16 mouse cellular contexts compared by ENCODE assay signal in the genomic region with DNA sequence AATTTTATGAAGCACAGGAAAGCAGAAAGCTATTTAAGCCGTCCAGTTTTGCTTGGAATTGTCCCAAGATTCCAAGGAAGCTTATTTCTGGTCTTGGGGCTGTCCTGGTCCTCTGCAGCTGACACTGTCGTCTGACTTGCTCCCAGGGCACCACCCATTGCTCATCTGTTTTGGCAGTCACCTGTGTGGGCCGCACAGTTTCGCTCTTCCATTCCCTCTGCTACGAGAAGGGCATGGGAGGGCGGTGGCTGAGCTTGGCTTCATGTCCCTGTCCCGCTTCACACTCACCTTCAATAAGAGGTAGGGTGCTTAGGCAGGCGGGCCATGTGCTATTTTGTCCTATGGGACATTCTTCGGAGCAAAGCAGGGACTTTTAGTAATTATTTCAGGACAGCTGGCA.
DNase-seq lines count a peak whose midpoint lies in the region; ATAC-seq and TF ChIP-seq lines count a peak whose summit lies in the region.
"Had no signal": no experiment of that assay in that cellular context is flagged by ENCODE, and none has a peak within 500 bp of the region (broad histone marks: within the 10 kb centered on the region; RNA-seq: fewer than 3 reads in every experiment).

No protein-coding gene starts in this region.

- TF ChIP-seq CTCF in heart, adult 2 months (IDR thresholded peaks at IDR 0.05), result no peak
- TF ChIP-seq CTCF in lung, embryonic 14.5 days (IDR thresholded peaks at IDR 0.05; ENCODE audit: low read depth), result no peak

- no peak overlapping the region for H3K9ac ChIP-seq in heart, adult 2 months (ENCODE audit: low read depth, low read length)
- H3K9ac ChIP-seq in lung, embryonic 14.5 days, result no peak overlapping the region
- H3K9ac ChIP-seq: forebrain, embryonic 13.5 days; liver, embryonic 14.5 days; midbrain, embryonic 12.5 days; neural tube, embryonic 15.5 days had no signal

- no peak overlapping the region for H3K4me2 ChIP-seq in lung, embryonic 14.5 days
- H3K4me2 ChIP-seq: forebrain, embryonic 13.5 days; midbrain, embryonic 12.5 days; neural tube, embryonic 15.5 days had no signal

- no peaks in the 10 kb centered on the region for H3K9me3 ChIP-seq in heart, embryonic 10.5 days
- H3K9me3 ChIP-seq in lung, embryonic 14.5 days (ENCODE audit: low read depth, low read length), result no peaks in the 10 kb centered on the region
- H3K9me3 ChIP-seq: forebrain, embryonic 13.5 days; midbrain, embryonic 12.5 days; neural tube, embryonic 15.5 days had no signal

- TF ChIP-seq EP300 in heart, adult 2 months (IDR thresholded peaks at IDR 0.05; ENCODE audit: insufficient read depth, low read depth, low read length), result no peak

- peak overlapping the region; percentile 57 for H3K27ac ChIP-seq in heart, adult 2 months
- no peak overlapping the region for H3K27ac ChIP-seq in heart, embryonic 10.5 days
- H3K27ac ChIP-seq in lung, embryonic 14.5 days (ENCODE audit: low read depth), result no peak overlapping the region
- H3K27ac ChIP-seq: forebrain, embryonic 13.5 days; liver, embryonic 14.5 days; midbrain, embryonic 12.5 days; neural tube, embryonic 15.5 days; stomach, postnatal 0 days had no signal

- WGBS in heart, adult 2 months, result 23% methylated on average over 9 of the region's 9 CpGs
- 66% methylated on average over 9 of the region's 9 CpGs for WGBS in heart, embryonic 10.5 days
- 58% methylated on average over 9 of the region's 9 CpGs for WGBS in lung, embryonic 14.5 days

- H3K4me3 ChIP-seq in heart, adult 2 months, result no peak overlapping the region
- no peak overlapping the region for H3K4me3 ChIP-seq in heart, embryonic 10.5 days
- H3K4me3 ChIP-seq in lung, embryonic 14.5 days (ENCODE audit: low read depth, low read length), result no peak overlapping the region
- H3K4me3 ChIP-seq: forebrain, embryonic 13.5 days; midbrain, embryonic 12.5 days; neural tube, embryonic 15.5 days had no signal

- peak; percentile 59 to 61 for DNase-seq in heart, adult 2 months
- DNase-seq in heart, embryonic 10.5 days (ENCODE audit: low spot score), result no peak
- DNase-seq in lung, embryonic 14.5 days, result peak; percentile 50
- no peak for DNase-seq in lung, postnatal 14 days
- DNase-seq in heart, postnatal 10 days, result peak; percentile 54 to 70
- DNase-seq in layer of hippocampus, postnatal 10 days (ENCODE audit: low spot score in 2 of 2), result no peak
- DNase-seq: cerebellum, postnatal 14 days; layer of hippocampus, postnatal 36 days had no signal

- peaks cover 19% of the 10 kb centered on the region for H3K4me1 ChIP-seq in heart, adult 2 months (ENCODE audit: control insufficient read depth, insufficient read depth, low read length)
- H3K4me1 ChIP-seq in heart, embryonic 10.5 days, result peaks cover 24% of the 10 kb centered on the region
- H3K4me1 ChIP-seq in lung, embryonic 14.5 days (ENCODE audit: insufficient read depth), result peaks cover 18% of the 10 kb centered on the region

- peaks cover 4% of the 10 kb centered on the region for H3K36me3 ChIP-seq in heart, adult 2 months (ENCODE audit: control insufficient read depth, insufficient read depth, low read length)
- no peaks in the 10 kb centered on the region for H3K36me3 ChIP-seq in heart, embryonic 10.5 days
- H3K36me3 ChIP-seq in lung, embryonic 14.5 days (ENCODE audit: insufficient read depth), result no peaks in the 10 kb centered on the region
- H3K36me3 ChIP-seq: midbrain, embryonic 12.5 days; neural tube, embryonic 15.5 days had no signal

- intact Hi-C loops in heart, adult 2 months (cut with DNase I), result loop anchor here (10.0 kb wide), 1 partner anchor 539 kb away; no protein-coding TSS in a partner anchor
- intact Hi-C loops in heart, postnatal 10 days (cut with DNase I), result loop anchor here (10.0 kb wide), 1 partner anchor 909 kb away; no protein-coding TSS in a partner anchor

- no peak for ATAC-seq in lung, embryonic 14.5 days (ENCODE audit: insufficient read depth)
- ATAC-seq in megakaryocyte progenitor cell, adult 5-6 weeks (replicated peaks; ENCODE audit: poor library complexity), result no peak
- ATAC-seq: forebrain, embryonic 13.5 days; inflammation-experienced regulatory T-cells, adult 6 months; lung, postnatal 0 days had no signal

- H3K79me2 ChIP-seq in heart, adult 2 months (replicated peaks; ENCODE audit: control insufficient read depth, insufficient read depth, low read length), result no peaks in the 10 kb centered on the region

- H3K27me3 ChIP-seq in heart, adult 2 months (ENCODE audit: control insufficient read depth, insufficient read depth, low read length), result no peaks in the 10 kb centered on the region
- H3K27me3 ChIP-seq in heart, embryonic 10.5 days (ENCODE audit: insufficient read depth, poor library complexity, severe bottlenecking), result no peaks in the 10 kb centered on the region
- no peaks in the 10 kb centered on the region for H3K27me3 ChIP-seq in lung, embryonic 14.5 days (ENCODE audit: insufficient read depth, low read length)
- H3K27me3 ChIP-seq: forebrain, embryonic 13.5 days; midbrain, embryonic 12.5 days; neural tube, embryonic 15.5 days had no signal

- no peak for TF ChIP-seq POLR2A in heart, adult 2 months (IDR thresholded peaks at IDR 0.05; ENCODE audit: insufficient read depth, low read depth, low read length)

Comparison
In these comparisons a context has a peak if more than half of its experiments do, and no peak if none do; other contexts are left out.
1. DNase-seq: peak in heart, adult 2 months (2 of 2), lung, embryonic 14.5 days (single experiment) and heart, postnatal 10 days (2 of 2); none in heart, embryonic 10.5 days (single experiment), lung, postnatal 14 days (single experiment) and layer of hippocampus, postnatal 10 days (0 of 2).